In the genomic region with DNA sequence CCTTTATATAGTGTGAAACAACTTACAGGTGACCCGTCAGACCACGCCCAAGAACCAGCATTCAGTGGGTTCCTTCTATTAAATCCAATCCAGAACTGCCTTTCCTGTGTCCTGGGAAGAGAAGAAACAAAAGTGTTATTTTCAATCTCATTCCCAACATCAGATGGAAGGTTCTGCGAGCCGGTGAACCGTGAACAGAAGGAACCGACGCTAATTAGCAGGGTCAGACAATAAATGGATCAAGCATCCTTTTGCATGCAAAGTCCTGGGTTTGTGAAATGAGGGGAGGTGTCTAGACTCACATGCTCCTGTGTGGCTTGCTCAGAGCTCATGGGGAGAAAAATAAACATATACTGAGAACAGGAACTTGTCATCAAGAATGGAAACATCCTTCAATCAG, we compare ENCODE assay signal across 20 mouse cellular contexts.
DNase-seq lines count a peak whose midpoint lies in the region; ATAC-seq and TF ChIP-seq lines count a peak whose summit lies in the region.
"Had no signal": no experiment of that assay in that cellular context is flagged by ENCODE, and none has a peak within 500 bp of the region (broad histone marks: within the 10 kb centered on the region; RNA-seq: fewer than 3 reads in every experiment).

No protein-coding gene starts in this region.

- no peak overlapping the region for H3K27ac ChIP-seq in forebrain, embryonic 14.5 days (ENCODE audit: low read depth, low read length)
- H3K27ac ChIP-seq in forebrain, embryonic 15.5 days (replicated peaks), result no peak overlapping the region
- H3K27ac ChIP-seq: forebrain, embryonic 12.5 days had no signal

- no peaks in the 10 kb centered on the region for H3K36me3 ChIP-seq in forebrain, embryonic 14.5 days (ENCODE audit: control insufficient read depth, insufficient read depth, low read length)
- H3K36me3 ChIP-seq in forebrain, embryonic 15.5 days, result no peaks in the 10 kb centered on the region
- H3K36me3 ChIP-seq: embryonic facial prominence, embryonic 10.5 days; embryonic facial prominence, embryonic 12.5 days; forebrain, embryonic 12.5 days had no signal

- H3K9me3 ChIP-seq in forebrain, embryonic 14.5 days (replicated peaks; ENCODE audit: control insufficient read depth, low read length), result no peaks in the 10 kb centered on the region
- H3K9me3 ChIP-seq in forebrain, embryonic 15.5 days, result no peaks in the 10 kb centered on the region
- H3K9me3 ChIP-seq: embryonic facial prominence, embryonic 10.5 days; embryonic facial prominence, embryonic 12.5 days; forebrain, embryonic 12.5 days had no signal

- no peak for TF ChIP-seq POLR2A in brain, embryonic 14.5 days (IDR thresholded peaks at IDR 0.05; ENCODE audit: borderline replicate concordance, extremely low read depth, insufficient read depth, insufficient read length, poor library complexity, severe bottlenecking)

- ATAC-seq in forebrain, embryonic 14.5 days, result no peak
- ATAC-seq in forebrain, embryonic 15.5 days (replicated peaks), result no peak
- ATAC-seq: activated CD4-positive, CD25-positive, alpha-beta regulatory T cell, adult 4 months; forebrain, postnatal 0 days; Patski had no signal

- DNase-seq in forebrain, embryonic 14.5 days (ENCODE audit: low spot score), result peak; percentile 24
- DNase-seq in Muller cell, postnatal 12 days (ENCODE audit: inconsistent ontology term), result peak; percentile 19
- peak; percentile 50 for DNase-seq in brain, embryonic 14.5 days (ENCODE audit: low read depth)
- DNase-seq in retina, postnatal 1 day, result peak; percentile 60
- DNase-seq in adrenal gland, adult 2 months, result no peak
- DNase-seq in testis, postnatal 10 days (ENCODE audit: low spot score), result no peak
- DNase-seq: adrenal gland, postnatal 10 days; adrenal gland, postnatal 25 days; cerebellum, adult 11-12 months; cerebellum, adult 2 months; cerebellum, adult 9-10 months; cerebellum, postnatal 10 days; cerebellum, postnatal 25 days; forebrain, postnatal 0 days had no signal

- peaks cover 11% of the 10 kb centered on the region for H3K4me1 ChIP-seq in forebrain, embryonic 14.5 days (ENCODE audit: control insufficient read depth, insufficient read depth, low read length)
- peaks cover 3% of the 10 kb centered on the region; the same call in 1 of the 2 replicates for H3K4me1 ChIP-seq in forebrain, embryonic 15.5 days

- no peaks in the 10 kb centered on the region for H3K27me3 ChIP-seq in forebrain, embryonic 14.5 days (replicated peaks; ENCODE audit: control insufficient read depth, insufficient read depth, low read length)
- H3K27me3 ChIP-seq in forebrain, embryonic 15.5 days, result no peaks in the 10 kb centered on the region
- H3K27me3 ChIP-seq: embryonic facial prominence, embryonic 12.5 days; forebrain, embryonic 12.5 days; Patski had no signal

- 25% methylated on average over 7 of the region's 7 CpGs for WGBS in forebrain, embryonic 14.5 days
- WGBS in forebrain, embryonic 15.5 days, result 39% methylated on average over 7 of the region's 7 CpGs

- no peak overlapping the region for H3K4me2 ChIP-seq in forebrain, embryonic 14.5 days (ENCODE audit: low read length)
- no peak overlapping the region for H3K4me2 ChIP-seq in forebrain, embryonic 15.5 days (replicated peaks)
- H3K4me2 ChIP-seq: embryonic facial prominence, embryonic 12.5 days; forebrain, embryonic 12.5 days had no signal

- H3K9ac ChIP-seq in forebrain, embryonic 14.5 days (ENCODE audit: low read length), result no peak overlapping the region
- no peak overlapping the region for H3K9ac ChIP-seq in forebrain, embryonic 15.5 days (replicated peaks)
- H3K9ac ChIP-seq: embryonic facial prominence, embryonic 12.5 days; forebrain, embryonic 12.5 days; forebrain, postnatal 0 days had no signal

- H3K4me3 ChIP-seq in forebrain, embryonic 14.5 days (ENCODE audit: low read depth, low read length), result no peak overlapping the region
- H3K4me3 ChIP-seq in forebrain, embryonic 15.5 days, result no peak overlapping the region
- H3K4me3 ChIP-seq: embryonic facial prominence, embryonic 10.5 days; embryonic facial prominence, embryonic 12.5 days; forebrain, embryonic 12.5 days had no signal

- no peak for TF ChIP-seq CTCF in brain, embryonic 14.5 days (IDR thresholded peaks at IDR 0.05; ENCODE audit: borderline replicate concordance, extremely low read depth, insufficient read depth, insufficient read length)

Comparison
In these comparisons a context has a peak if more than half of its experiments do, and no peak if none do; other contexts are left out.
1. DNase-seq: peak in forebrain, embryonic 14.5 days (single experiment), Muller cell, postnatal 12 days (single experiment), brain, embryonic 14.5 days (single experiment) and retina, postnatal 1 day (single experiment); none in adrenal gland, adult 2 months (single experiment) and testis, postnatal 10 days (single experiment).